Mouse (Mus musculus) adrenal gland, postnatal 36 days (tissue): Measurements from ENCODE around the gene Nr4a3. TPM values are rescaled to one million over a fixed set of nuclear protein-coding genes. Genes with fewer than 3 reads are reported as not detected.

Experiments used
- DNase-seq, 2 experiments: peaks; one replicate each; pipeline ENCODE4 v3.0.0; 2021; ENCODE audit warnings: mixed read lengths in 1 of 2
- total RNA-seq, 2 experiments: library from RNA; stranded (reverse); gene quantifications; 2 replicates each; pipeline ENCODE4 v1.2.3; 2021

Gene Nr4a3
- total RNA-seq, 2 experiments from 2014 or later, result 66.7 to 87.7 TPM

DNA sequence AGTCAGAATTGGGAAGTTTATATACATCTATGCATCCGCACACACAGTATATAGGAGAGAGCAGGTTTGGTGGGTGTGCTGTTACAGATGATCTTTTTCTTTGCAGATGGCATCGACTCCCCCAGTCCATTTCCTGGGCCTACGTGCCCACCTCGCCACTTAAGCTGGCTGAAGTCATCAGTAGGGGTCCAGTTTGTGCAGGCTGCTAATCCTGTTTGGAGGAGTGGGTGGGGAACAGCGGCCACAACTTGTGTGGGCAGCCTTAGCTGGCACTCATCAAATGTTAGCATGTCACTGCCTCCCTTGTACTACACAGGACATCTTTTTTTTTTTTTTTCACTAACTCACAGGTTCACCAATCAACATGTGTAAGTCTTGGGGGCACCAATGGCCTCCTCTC lies 5.5 kb downstream of the Nr4a3 start:
- DNase-seq, result no peak

DNA sequence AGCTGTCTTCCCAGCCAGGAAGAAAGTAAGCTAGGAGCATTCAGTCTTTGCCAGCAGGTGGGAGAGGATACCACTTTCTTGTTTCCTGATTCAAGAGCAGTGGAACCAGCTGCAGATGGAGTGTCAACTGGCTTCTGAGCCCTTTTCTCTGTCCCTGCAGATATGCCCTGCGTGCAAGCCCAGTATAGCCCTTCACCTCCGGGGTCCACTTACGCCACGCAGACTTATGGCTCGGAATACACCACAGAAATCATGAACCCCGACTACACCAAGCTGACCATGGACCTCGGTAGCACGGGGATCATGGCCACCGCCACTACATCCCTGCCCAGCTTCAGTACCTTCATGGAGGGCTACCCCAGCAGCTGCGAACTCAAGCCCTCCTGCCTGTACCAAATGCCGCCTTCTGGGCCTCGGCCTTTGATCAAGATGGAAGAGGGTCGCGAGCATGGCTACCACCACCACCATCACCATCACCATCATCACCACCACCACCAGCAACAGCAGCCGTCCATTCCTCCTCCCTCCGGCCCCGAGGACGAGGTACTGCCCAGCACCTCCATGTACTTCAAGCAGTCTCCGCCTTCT lies 6.2 kb downstream of the Nr4a3 start:
- DNase-seq, result no peak

DNA sequence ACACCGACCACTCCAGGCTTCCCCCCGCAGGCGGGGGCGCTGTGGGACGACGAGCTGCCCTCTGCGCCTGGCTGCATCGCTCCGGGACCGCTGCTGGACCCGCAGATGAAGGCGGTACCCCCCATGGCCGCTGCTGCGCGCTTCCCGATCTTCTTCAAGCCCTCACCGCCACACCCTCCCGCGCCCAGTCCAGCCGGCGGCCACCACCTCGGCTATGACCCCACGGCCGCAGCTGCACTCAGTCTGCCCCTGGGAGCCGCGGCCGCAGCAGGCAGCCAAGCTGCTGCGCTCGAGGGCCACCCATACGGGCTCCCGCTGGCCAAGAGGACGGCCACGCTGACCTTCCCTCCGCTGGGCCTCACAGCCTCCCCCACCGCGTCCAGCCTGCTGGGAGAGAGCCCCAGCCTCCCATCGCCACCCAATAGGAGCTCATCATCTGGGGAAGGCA lies 6.7 kb downstream of the Nr4a3 start:
- DNase-seq, result peak; percentile 51 to 65

DNA sequence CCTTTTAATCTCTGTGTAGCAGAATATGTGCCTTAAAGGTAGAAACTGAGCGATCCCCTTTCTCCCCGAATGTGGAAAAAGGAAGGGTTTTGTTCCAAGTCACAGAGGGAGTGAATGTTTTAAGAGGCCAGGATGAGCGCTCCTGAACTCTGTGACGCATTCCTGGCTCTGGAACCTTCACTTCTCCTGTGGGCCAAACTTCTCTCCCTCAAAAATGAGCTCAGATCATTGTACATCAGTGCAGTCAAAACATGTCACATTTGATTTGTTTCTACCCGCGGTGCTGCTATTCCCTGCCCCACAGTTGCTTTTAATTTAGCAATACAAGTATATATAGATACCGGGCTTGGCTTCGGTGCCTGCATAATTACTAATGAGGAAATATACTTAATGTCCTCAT lies 16.8 kb downstream of the Nr4a3 start:
- peak; percentile 16 to 35 for DNase-seq

DNA sequence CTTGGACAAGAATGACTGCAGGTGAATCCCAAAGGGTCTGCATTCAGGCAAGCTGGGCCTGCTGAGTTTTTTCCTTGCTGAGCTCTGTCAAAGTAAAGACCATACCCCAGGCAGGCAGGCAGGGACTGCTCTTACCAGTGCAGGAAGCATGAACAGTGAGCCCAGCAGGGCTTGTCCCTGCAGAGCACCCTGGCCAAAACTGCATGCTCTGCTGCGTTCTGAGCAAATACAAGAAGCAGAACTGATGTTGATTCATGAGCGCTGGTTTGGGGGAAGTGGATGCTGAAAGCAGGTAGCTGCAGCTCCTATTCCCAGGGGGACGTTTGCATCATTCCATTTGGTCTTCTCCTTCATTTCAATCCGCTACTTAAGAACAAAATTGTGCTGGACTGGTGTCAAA lies 19.4 kb downstream of the Nr4a3 start:
- DNase-seq, result no peak

DNA sequence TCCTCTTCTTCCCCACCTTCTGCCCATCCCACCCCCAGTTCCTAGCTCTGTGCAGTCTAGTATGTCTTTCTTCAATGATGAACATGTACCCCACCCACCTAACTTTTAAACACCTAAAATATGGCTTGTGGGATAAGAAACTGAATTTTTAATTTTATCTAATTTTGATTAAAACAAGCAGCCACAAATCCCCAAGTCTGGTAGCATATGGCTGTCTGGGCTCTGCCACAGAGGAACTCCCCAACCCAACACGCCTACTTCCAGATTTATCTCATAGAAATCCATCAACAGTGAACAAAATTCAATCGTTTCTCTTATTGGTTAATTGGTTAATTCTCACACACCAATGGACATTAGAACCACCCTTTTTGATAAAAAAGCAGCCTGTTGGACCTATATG lies 21.7 kb downstream of the Nr4a3 start:
- no peak for DNase-seq

DNA sequence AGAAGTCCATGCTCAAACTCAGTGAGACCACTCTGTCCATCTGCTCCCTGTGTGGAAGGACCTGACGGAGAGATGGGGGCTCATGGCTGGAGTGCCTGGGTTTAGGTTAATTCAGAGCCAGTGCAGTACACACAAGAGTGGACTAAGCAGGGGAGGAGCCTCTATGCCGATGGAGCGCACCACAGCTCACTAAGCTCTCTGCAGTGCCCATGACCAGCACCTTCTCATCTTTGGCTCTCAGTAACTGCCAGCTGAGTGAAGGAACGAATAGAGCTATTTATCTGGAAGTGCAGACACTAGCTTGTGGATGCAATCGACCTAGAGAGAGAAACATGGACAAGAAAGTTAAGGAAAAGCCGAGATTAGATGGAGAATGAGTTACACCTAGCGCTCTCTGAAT lies 24.2 kb downstream of the Nr4a3 start:
- peak in 1 of 2 experiments; percentile 11 for DNase-seq

DNA sequence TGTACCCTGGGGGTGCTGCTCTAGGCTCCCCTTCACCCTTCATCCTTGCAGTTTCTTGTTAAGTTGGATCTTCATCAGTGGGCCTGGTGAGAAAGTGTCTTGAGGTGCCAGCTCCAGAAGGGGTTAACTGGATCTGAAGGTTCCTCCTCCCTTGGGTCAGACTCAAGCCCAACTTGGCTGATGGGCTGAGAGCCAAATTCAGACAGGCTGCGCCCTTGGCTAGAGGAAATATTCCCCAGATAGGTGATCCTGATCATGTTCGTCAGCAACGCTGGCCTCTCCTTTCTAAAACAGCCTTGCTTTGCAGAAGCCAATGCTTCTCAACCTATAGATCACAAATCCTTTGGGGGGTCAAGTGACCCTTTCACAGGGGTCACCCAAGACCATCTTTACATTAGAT lies 27.1 kb downstream of the Nr4a3 start:
- DNase-seq, result peak; percentile 69 to 70

DNA sequence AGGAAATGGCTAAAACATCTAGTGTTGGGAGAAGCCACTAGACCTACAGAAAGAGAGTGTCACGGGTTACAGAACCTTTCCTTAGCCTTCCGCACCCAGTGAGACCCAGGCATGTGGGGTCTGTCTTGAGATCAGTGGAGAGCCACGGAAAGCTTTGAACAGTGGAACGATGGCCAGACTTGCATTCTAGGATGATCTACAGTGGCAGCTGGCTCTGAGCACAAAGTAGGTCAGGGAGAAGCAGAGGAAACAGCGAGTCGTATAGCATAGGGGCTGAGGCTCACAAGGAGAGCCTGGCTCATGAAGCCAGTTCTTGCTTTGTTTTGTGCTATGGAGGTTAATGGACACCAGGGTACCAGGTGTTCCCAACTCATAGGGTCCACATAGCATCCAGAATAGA lies 28.4 kb downstream of the Nr4a3 start:
- DNase-seq, result no peak

DNA sequence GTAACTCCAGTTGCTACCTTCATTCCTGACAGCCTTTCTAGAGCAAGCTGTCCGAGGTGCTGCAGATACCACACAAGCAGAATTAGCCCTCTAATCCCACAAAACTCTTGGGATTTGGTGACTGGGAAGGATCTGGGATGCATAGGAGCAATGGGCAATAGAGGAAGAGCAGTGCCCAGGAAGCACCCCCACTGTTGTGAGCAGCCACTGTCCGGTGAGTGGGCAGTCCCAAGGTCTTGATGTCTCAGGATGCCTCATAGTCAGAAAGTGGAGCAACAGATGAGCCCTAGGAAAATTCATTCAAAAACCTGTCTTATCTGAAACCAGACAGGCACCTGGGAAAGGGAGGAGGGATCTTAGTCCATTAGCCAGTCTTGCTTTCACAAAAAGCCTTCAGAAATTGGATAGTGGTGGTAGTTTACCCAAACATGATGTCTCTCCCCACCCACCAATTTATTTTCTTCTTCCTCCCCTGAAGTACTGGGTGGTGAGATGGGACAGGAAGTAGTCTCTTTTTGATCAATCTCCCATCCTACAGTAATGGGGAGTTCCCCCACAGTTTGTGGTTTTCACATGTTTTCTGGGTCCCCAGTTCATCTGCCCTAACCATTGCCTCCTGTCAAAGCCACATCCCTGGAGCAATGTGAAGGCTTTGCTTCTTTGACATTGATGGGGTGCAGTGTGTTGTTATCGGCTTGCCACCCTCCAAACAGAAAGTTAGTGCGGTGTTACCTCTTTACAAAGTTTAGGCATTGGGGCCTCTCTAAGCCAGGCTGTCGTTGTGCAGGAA lies 29.7 kb downstream of the Nr4a3 start:
- no peak for DNase-seq

DNA sequence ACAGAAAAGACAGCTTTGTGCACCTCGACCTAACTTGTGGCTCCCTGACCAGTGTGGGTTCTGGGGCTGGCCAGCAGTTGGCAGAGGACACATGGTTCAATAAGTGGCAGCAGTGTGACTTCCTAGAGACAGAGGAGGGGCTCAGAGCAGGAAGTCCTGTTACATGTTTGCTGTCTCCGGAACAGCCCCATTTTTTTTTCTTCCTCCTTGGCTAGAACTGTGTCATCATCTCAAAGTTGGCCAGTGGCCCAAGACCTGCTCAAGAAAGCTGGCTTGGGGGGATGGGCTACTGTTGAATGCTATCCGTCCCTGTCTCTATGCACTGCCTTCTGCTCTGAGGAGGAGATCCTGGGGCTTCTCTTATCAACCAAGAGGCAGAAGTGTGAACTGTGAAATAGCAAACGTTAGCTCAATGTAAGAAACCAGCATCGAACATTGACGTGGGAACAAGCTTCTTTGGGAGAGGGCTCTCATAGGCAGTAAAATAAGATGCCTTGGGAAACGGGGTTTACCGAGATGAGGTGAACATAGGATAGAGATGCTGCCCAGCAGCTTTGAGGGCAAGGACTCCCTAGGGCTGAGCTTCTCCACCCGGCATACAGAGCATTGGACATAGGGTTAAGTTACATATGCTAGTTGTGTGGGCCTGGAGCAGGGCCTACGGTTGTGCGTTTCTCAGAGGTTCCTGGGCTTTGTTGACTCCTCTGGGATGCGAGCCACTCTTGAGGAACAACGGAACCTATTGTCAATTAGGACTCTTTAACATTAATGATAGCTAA lies 31.9 kb downstream of the Nr4a3 start:
- DNase-seq, result peak; percentile 41 to 61

DNA sequence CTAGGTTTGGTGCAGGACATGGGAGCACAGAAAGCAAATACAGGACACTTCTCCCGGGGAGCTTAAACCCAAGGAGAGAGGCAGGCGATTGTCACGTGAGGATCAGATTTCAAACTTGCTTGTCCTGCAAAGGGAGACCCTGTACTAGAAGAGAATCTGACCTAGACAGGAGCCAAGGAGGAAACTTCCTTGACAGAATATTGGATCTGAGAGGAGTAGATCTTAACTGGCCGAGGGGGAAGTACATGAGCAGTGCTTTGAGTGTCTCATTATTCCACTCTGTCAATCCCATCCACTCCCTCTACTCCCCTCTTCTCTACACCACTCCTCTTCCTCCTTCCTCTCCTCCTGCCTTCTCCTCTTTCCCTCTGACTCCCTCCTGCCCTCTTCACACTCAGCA lies 33.3 kb downstream of the Nr4a3 start:
- DNase-seq, result no peak

DNA sequence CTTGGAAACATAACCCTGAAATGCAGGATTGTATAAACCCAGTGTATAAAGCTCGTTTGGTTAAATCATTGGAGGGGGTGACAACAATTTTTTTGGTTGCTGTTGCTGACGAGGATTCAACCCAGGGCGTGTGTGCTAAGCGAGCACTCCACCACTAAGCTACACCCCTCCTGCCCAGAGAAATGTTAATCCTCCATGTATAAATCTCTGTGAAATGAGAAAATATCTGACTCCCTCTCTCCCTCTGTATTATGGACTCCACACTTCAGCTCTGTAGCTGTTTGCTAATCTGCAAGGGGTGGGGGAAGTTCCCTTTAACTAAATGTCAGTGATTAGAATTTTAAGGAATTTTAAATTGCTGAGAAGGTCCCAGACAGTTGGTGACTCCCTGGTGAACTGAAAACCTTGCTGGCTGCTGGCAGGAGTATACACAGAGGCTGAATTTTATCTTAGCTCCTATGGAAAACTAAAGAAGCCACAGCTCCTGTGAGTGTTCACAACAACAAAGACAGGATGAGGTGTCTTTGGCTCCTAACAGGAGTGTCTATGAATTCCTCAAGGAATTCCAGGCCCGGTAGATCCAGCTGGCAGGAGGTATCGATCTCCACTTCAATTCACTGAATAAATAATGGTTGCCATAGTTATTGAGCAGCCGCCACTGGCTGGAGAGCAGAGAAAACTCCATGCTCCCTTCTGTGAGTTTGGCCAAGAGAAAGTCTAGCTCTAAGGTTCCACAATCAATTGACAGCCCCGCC lies 34.5 kb downstream of the Nr4a3 start:
- DNase-seq, result no peak

DNA sequence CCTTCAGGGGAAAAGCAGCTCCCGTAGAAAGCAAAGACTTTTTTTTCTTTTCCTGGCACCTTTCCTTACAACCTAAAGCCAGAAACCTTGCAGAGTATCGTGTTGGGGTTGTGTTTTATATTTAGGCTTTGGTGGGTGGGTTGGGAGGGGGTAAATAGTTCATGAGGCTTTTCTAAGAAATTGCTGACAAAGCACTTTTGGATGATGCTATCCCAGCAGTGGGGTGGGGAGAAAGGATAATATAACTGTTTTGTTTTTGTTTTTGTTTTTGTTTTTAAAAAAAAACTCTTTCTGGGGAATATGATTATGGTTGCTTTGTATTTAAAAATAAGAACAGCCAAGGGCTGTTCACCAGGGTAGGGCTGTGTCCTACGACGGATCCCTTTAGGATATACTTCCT lies 38.5 kb downstream of the Nr4a3 start:
- DNase-seq, result no peak

DNA sequence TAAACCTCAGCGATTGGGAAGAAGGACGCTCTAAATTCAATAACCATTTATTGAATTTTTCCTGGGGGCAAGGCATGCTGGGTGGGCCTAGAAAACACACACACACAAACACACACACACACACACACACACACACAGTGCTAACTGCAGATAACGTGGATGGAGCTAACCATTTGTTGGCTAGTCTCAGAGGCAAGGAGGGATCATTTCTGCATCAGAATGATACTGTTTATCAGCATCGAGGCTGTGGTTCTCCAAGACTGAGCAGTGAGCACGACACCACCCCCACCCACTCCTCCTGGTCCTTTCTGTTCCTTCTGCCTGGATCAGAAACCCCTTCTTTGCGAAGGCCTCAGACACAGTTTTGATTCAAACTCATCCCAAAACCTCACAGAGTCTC lies 41.7 kb downstream of the Nr4a3 start:
- DNase-seq, result no peak

DNA sequence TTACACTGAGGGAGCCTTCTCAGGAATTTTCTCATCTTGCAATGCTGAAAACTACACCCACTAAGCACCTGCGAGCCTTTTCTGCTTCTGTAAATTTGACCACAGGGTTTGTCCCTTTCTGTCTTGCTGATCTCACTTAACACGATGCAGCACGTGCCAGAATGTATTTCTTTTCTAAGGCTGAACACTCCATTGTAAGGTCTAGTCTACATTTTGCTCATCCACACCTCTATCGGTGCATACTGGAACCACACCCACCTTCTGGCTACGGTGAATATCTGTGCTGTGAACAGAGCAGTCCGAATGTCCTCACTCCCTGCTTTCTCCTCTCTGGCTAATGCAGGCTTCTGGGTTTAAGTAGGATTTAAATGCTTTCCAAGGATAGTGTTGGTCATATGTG lies 42.5 kb downstream of the Nr4a3 start:
- no peak for DNase-seq

DNA sequence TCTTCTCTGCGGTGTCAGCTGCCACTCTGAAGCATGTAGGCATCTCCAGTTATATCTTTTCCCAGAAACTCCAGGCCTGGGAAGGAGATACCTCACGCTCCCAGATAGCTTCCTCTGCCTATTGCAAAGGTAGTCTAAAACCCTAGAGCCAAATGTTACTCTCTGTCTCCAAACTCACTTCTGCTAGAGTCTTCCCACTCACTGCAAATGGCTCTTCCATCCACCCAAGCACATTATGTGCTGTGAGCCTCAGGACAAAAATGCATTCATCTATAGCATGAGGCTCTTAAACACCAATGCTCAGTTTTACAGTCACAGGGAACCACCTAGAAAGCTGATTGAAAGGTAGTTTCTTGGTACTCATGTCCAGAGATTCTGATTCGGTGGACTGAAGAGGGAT lies 48.3 kb downstream of the Nr4a3 start:
- no peak for DNase-seq

DNA sequence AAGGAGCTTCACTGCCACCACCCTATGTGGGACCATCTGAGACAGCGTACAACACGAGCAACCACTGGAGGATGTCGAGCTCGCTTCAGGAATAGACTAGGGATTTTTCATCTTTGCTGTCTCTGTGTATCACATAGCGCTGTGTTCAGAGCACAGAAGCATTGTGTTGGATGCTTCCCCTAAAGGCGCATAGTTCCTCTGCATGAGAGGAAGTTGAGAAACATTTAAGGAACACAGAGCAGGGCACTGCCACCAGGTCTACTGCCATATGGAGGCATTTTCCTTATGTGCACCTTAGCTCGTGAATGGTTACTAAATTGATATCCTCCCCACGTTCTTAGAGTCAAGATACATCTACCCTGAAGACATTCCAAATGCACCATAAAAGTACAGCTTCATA lies 55.3 kb downstream of the Nr4a3 start:
- DNase-seq, result no peak

DNA sequence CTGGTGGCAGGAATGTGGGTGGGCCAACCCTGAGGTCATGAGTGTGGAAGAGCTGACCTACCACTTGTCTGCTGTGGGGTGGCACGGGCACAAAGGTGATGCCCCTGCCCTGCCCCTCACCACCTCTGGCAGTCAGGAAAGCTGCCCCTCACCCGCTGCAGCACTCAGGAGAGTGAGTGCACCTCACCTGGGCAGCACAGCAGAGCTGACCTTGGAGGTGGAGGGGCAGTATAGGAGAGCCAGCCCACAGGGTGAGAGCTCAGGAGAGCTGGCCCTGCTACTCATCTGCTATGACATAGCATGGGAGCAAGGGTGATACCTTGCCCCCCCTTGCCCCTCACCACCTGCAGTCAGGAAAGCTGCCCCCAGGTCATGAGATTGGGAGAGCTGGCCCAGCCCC lies 57.0 kb downstream of the Nr4a3 start:
- DNase-seq, result no peak

DNA sequence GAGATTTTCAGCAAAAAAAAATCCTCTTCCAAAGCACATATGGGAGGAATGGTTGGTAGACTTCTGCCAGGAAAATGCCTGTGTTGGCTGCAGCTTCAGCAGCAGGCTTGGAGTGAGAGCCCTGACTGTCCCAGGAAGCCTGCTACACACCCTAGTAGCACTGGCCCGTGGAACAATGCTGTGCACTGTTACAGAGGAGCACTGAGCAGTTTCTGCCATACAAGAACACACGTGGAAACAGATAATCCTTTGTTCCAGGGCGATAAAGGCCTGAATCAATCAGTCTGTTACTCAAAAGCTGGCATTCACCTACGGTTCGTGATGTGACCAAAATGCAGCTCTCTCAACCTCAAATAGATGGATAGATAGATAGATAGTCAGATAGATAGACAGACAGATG lies 60.4 kb downstream of the Nr4a3 start:
- no peak for DNase-seq

DNA sequence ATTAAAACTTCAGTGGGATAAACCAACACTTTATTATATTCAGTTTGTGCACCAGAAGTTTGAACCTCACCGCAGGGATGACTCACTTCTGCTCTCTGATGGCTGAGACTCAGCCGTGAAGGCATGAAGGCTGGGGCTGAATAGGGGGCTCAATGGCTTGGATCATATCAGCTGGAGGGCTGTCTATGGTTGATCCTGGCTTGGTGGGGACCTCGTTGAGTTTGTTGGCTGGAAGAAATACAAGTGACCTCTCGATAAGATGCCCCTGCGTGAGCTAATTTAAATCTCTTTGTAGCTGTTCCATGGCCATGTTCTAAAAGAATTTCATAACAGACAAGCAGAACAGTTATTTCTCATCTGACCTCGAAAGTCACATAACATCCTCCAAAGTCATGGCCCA lies 62.1 kb downstream of the Nr4a3 start:
- peak; percentile 36 to 37 for DNase-seq

DNA sequence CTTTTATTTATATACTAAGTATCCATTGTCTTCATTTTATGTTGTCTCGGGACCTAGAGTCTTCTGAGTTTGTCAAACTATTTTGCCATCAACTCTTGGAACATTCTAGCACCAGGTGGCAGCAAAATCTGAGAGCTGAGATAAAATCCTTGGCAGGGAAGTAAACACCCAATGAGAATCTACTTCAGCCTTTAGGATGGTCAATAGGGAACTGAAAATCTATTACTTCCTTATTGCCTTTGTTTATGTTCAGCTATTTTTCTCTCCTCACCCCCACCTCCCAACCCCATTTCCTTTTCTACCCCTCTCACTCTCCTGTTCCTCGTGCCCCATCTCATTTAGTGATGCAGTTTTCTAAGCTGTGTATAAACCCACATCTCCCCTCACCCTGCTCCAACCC lies 63.6 kb downstream of the Nr4a3 start:
- no peak for DNase-seq

DNA sequence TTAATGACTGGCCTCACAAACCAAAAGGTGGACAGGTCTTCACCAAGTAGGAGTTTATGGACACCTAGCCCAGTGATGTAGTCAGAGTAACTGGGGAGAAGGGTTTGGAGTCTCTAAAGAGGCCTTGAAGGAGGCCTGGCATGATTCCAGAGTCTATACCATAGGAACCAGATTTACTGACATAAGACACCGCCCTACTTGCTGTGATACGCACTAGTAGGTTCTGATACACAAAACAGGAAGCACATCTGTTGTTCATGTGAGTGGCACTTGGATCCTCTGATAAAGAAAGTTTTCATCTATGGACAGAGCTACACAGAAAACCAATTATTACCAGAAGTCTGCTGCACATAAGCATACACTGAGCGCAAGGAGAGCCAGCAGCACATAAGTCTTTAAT lies 65.4 kb downstream of the Nr4a3 start:
- no peak for DNase-seq
